Mouse (Mus musculus): ENCODE data around the gene Ccdc177.

DNA sequence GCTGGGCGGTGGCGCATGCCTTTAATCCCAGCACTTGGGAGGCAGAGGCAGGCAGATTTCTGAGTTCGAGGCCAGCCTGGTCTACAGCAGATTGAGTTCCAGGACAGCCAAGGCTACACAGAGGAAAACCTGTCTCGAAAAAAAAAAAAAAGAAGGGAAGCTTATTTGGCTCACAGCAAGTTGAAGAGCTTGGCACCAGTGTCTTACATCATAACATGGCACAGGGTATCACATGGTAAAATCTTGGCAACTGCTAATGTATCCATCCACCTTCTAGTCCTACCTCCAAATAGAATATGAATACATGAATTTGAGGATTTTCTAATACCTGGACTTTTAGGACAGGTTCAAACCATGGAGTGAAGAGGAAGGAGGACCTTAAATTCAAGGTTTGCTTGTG lies 34.0 kb upstream of the Ccdc177 start:
- TF ChIP-seq CTCF (IDR thresholded peaks at IDR 0.05; ENCODE audit: borderline replicate concordance, control insufficient read depth, extremely low read depth, insufficient read depth, low read length, poor library complexity) (no peak), POLR2A (IDR thresholded peaks at IDR 0.05; ENCODE audit: control insufficient read depth, extremely low read depth, insufficient read depth, low read length, poor library complexity) (no peak)
